Mouse (Mus musculus) liver, embryonic 16.5 days (tissue): ENCODE results near the gene Tfip11. TPM values are rescaled to one million over a fixed set of nuclear protein-coding genes. Genes with fewer than 3 reads are reported as not detected.

Source experiments
- ATAC-seq: fragments of 200-750 bp; cut with Nextera tagmentation; 2 replicates; pipeline ENCODE4 v1.8.0; 2017; ENCODE audit warnings: low read depth, mild to moderate bottlenecking, moderate number of reproducible peaks, moderate library complexity
- H3K27ac ChIP-seq: fragments of 300-500 bp; sonication (generic); 2 replicates; pipeline ENCODE4 v1.5.1; 2014; ENCODE audit warnings: mild to moderate bottlenecking, low read length
- H3K27me3 ChIP-seq: fragments of 300-500 bp; sonication (generic); 2 replicates; pipeline ENCODE4 v1.6.1; 2014; ENCODE audit warnings: low read depth, low read length, mixed read lengths; ENCODE audit not compliant: control insufficient read depth, insufficient read depth
- H3K36me3 ChIP-seq: fragments of 300-500 bp; sonication (generic); 2 replicates; pipeline ENCODE4 v1.6.1; 2014; ENCODE audit warnings: mild to moderate bottlenecking; ENCODE audit not compliant: control insufficient read depth, insufficient read depth
- H3K4me1 ChIP-seq: fragments of 300-500 bp; sonication (generic); 2 replicates; pipeline ENCODE4 v1.6.1; 2014; ENCODE audit warnings: low read depth, low read length, mixed read lengths; ENCODE audit not compliant: control insufficient read depth
- H3K4me2 ChIP-seq: fragments of 300-500 bp; sonication (generic); 2 replicates; pipeline ENCODE4 v1.6.1; 2014; ENCODE audit warnings: low read depth, low read length, mixed read lengths
- H3K4me3 ChIP-seq: fragments of 300-500 bp; sonication (generic); 2 replicates; pipeline ENCODE4 v1.5.1; 2014; ENCODE audit warnings: low read depth, mild to moderate bottlenecking, low read length
- H3K9ac ChIP-seq: fragments of 300-500 bp; sonication (generic); 2 replicates; pipeline ENCODE4 v1.6.1; 2014; ENCODE audit warnings: low read depth, low read length
- H3K9me3 ChIP-seq: fragments of 300-500 bp; sonication (generic); replicated peaks from 2 replicates; pipeline ENCODE4 v1.6.1; 2016; ENCODE audit warnings: low read length; ENCODE audit not compliant: control insufficient read depth
- WGBS: fragments of 180-500 bp; shearing (Covaris S2); extraction: QIAGEN DNeasy Blood & Tissue Kit; methylation state at CpG from one replicate; pipeline ENCODE4 v1.1.7; 2014; ENCODE audit not compliant: insufficient replicate concordance; 5-methylcytosine and 5-hydroxymethylcytosine counted together
- polyA plus RNA-seq: library from polyadenylated mRNA; unstranded; fragments of >200 nt; fragmentation: Nextera tagmentation; extraction: Ambion mirVana; gene quantifications from 2 replicates; pipeline ENCODE4 v1.2.1, GENCODE M21; 2015

The Tfip11 gene
- polyA plus RNA-seq, 1 experiment from 2014 or later = 11.8 TPM

GRCm38 (mm10) chr5:112295162-112295561 lies 31.0 kb upstream of the Tfip11 start:
- Histone ChIP-seq H3K27ac (peak overlapping the region; percentile 29; the same call in 1 of the 2 replicates), H3K9me3 (no peaks in the 10 kb centered on the region), H3K27me3 (no peaks in the 10 kb centered on the region), H3K4me2 (no peak overlapping the region), H3K4me1 (peaks cover 78% of the 10 kb centered on the region), H3K36me3 (no peaks in the 10 kb centered on the region), H3K4me3 (no peak overlapping the region), H3K9ac (peak overlapping the region; percentile 33; the same call in 1 of the 2 replicates)
- WGBS = 30% methylated on average over 8 of the region's 8 CpGs
- peak; percentile 6; the same call in 1 of the 2 replicates for ATAC-seq

DNA sequence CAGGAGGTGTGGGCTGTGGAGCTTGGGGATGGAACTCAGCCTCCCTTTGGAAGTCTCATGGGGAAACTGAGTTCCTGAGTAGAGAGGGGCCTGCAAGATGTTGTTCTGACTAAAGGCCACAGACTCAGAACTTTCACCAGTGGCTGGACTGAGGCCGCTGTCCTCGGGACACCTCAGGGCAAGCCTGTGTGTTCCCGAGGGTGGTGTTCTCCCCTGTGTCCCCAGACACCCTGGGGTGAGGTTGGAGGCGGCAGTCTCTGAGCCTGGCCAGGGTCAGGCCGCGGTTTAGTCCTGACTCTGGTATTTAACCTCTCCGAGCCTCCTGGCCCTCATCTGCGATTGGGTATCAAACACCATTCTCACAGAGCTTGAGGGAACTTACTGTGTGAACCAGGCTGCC lies 30.6 kb upstream of the Tfip11 start:
- Histone ChIP-seq H3K4me2 (no peak overlapping the region), H3K27me3 (no peaks in the 10 kb centered on the region), H3K4me1 (peaks cover 81% of the 10 kb centered on the region), H3K4me3 (no peak overlapping the region), H3K9me3 (no peaks in the 10 kb centered on the region), H3K36me3 (no peaks in the 10 kb centered on the region), H3K27ac (0 out of 2 replicates have a peak overlapping the region, but pooled peaks have one; percentile 32), H3K9ac (peak overlapping the region; percentile 33; the same call in 1 of the 2 replicates)
- WGBS = 63% methylated on average over 8 of the region's 8 CpGs
- no peak for ATAC-seq

DNA sequence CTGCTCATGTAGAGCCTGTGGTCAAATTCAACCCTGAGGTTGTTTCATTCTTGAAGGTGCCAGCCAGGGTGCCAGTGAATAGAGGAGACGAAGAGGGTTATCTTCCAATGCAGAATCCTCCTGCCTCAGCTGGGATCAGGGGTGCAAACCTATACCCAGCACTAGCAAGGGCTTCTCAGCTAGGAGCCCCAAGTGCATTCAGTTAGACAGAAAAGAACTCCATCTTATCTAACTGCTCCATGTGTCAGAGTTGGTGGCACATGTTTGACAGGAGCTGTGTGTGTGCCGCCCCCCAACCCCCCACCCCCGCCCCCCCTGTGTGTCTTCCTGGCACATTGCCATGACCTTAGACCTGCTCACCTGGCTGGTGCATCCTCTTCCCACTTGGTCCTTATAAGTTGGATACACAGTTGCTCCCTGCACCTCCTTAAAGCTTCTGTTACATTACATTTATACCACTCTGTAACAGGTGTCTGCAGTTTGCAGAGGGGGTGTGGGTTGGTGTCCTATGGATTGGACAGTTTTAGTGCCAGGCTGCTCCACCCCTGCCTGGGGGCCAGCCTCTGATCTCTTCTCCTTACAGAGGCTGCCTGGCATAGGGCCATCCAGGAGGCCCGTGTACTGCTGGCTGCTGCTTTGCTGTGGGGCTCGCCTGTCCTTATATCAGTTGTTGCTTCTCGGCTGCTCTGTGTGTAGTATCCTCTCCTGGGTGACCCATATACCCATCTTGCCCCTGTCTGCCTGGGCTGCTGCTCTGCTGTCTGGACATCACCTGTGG lies 29.6 kb upstream of the Tfip11 start:
- H3K9ac ChIP-seq = 0 out of 2 replicates have a peak overlapping the region, but pooled peaks have one; percentile 11
- H3K36me3 ChIP-seq = no peaks in the 10 kb centered on the region
- peak overlapping the region; percentile 59 for H3K27ac ChIP-seq
- H3K27me3 ChIP-seq = no peaks in the 10 kb centered on the region
- no peaks in the 10 kb centered on the region for H3K9me3 ChIP-seq
- WGBS = 10% methylated on average over 6 of the region's 6 CpGs
- H3K4me2 ChIP-seq = peak overlapping the region; percentile 18; the same call in 1 of the 2 replicates
- H3K4me3 ChIP-seq = no peak overlapping the region
- peak; percentile 57 for ATAC-seq
- H3K4me1 ChIP-seq = peaks cover 88% of the 10 kb centered on the region

DNA sequence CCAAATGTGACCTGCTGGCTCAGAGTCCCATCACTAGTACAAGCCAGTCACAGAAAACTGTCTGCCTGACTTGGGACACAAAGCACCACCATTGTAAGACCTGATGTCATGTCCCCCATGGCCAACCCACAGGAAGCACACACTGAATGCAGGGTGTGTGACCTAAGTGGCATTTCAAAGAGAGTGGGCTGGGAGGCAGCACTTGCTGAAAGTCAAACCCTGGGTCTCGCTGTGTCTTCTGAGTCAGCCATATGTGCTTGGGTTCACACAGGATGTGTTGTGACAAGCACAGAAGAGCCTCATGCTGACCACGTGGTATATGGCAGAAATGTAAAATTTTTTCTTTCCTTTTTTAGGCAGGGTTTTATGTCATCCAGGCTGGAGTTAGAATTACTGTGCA lies 28.9 kb upstream of the Tfip11 start:
- H3K9ac ChIP-seq = no peak overlapping the region
- H3K9me3 ChIP-seq = no peaks in the 10 kb centered on the region
- peaks cover 90% of the 10 kb centered on the region for H3K4me1 ChIP-seq
- ATAC-seq = no peak
- H3K4me2 ChIP-seq = 0 out of 2 replicates have a peak overlapping the region, but pooled peaks have one; percentile 12
- peak overlapping the region; percentile 36 for H3K27ac ChIP-seq
- 20% methylated on average over 2 of the region's 2 CpGs for whole genome bisulfite sequencing
- H3K36me3 ChIP-seq = no peaks in the 10 kb centered on the region
- H3K4me3 ChIP-seq = no peak overlapping the region
- H3K27me3 ChIP-seq = no peaks in the 10 kb centered on the region

DNA sequence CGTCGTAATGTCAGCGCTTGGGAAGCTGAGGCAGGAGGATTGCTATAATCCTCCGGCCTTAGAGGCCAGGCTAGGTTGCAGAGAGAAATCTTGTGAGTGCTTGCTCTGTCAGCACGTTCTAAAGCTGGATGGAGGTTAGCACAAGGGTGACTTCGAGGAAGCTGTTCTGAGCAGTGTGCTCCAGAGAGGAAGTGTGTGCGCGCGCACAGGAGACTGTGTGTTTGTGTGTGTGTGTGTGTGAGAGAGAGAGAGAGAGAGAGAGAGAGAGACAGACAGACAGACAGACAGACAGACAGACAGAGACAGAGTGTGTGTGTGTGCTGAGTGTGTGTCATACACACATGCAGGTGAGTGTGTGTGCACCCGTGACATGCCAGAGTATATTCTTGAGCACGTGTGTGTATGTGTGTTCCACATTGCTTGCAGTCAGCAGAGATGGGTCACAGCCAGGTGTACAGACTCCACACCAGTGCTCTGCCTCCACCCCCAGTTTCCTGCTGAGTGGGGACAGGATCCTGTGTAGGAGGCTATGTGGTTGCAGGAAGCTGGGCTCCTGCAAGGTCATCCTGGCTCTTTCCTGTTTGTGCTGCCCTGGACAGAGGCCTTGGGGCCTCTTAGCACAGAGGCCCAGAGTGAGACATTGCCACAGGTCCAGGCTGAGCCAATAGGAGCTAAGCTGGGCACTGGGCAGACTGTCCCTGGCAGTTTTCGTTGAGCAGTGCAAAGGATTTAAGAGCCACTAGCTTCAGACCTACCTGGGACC lies 27.8 kb upstream of the Tfip11 start:
- WGBS = 51% methylated on average over 12 of the region's 12 CpGs
- Histone ChIP-seq H3K9me3 (no peaks in the 10 kb centered on the region), H3K27ac (peak overlapping the region; percentile 60), H3K4me3 (no peak overlapping the region), H3K9ac (peak overlapping the region; percentile 3; the same call in 1 of the 2 replicates), H3K36me3 (no peaks in the 10 kb centered on the region), H3K27me3 (no peaks in the 10 kb centered on the region), H3K4me2 (no peak overlapping the region), H3K4me1 (peaks cover 87% of the 10 kb centered on the region)
- peak; percentile 28 for ATAC-seq

- peaks cover 79% of the 10 kb centered on the region for H3K4me1 ChIP-seq
- H3K4me3 ChIP-seq = no peak overlapping the region
- H3K27ac ChIP-seq = peak overlapping the region; percentile 60
- ATAC-seq = no peak
- no peak overlapping the region for H3K9ac ChIP-seq
- WGBS = 63% methylated on average over 4 of the region's 4 CpGs
- no peaks in the 10 kb centered on the region for H3K9me3 ChIP-seq
- H3K4me2 ChIP-seq = no peak overlapping the region
- no peaks in the 10 kb centered on the region for H3K36me3 ChIP-seq
- no peaks in the 10 kb centered on the region for H3K27me3 ChIP-seq
Observed at GRCm38 (mm10) chr5:112299399-112299798, 26.8 kb upstream of the Tfip11 start.

GRCm38 (mm10) chr5:112300112-112300511 lies 26.0 kb upstream of the Tfip11 start:
- no peak overlapping the region for H3K4me2 ChIP-seq
- 52% methylated on average over 2 of the region's 2 CpGs for whole genome bisulfite sequencing
- H3K36me3 ChIP-seq = no peaks in the 10 kb centered on the region; the same call in 1 of the 2 replicates
- peaks cover 72% of the 10 kb centered on the region for H3K4me1 ChIP-seq
- no peak overlapping the region for H3K9ac ChIP-seq
- no peak for ATAC-seq
- no peaks in the 10 kb centered on the region for H3K9me3 ChIP-seq
- no peak overlapping the region for H3K4me3 ChIP-seq
- no peaks in the 10 kb centered on the region for H3K27me3 ChIP-seq
- H3K27ac ChIP-seq = no peak overlapping the region

- no peaks in the 10 kb centered on the region for H3K27me3 ChIP-seq
- H3K9ac ChIP-seq = no peak overlapping the region
- H3K9me3 ChIP-seq = no peaks in the 10 kb centered on the region
- peaks cover 65% of the 10 kb centered on the region for H3K4me1 ChIP-seq
- no peak for ATAC-seq
- H3K36me3 ChIP-seq = peaks cover 2% of the 10 kb centered on the region; the same call in 1 of the 2 replicates
- no peak overlapping the region for H3K4me3 ChIP-seq
- WGBS = 72% methylated on average over 6 of the region's 6 CpGs
- no peak overlapping the region for H3K4me2 ChIP-seq
- H3K27ac ChIP-seq = peak overlapping the region; percentile 70
Observed at GRCm38 (mm10) chr5:112300721-112301308, 25.3 kb upstream of the Tfip11 start.
